Mouse (Mus musculus): Measurements from ENCODE around the gene Lrguk.

Lrguk gene

GRCm38 (mm10) chr6:34028933-34029745 lies at the start of gene Lrguk:
Gene Lrguk (plus strand): TSS chr6:34029448.
- DNase-seq: peak; percentile 98

DNA sequence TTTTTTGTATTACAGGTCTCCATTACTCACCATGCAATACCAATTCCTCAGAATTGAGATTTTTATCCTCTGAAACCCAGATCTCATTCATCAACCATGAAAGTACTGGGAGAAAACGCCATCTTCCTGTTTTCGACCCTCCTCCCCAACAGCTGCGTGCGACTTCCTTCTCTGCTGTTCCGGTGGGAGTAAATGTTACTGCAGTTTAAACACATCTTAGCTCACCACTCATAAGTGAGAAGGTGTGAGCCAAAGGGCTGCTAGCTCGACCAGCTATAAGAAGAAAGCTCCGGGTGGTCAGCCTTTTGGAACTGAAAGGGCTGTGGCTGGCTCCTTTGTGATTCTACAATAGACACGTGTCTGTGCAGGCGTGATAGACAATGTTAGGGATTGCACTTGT lies 46.5 kb upstream of the Lrguk start:
- peak; percentile 76 for DNase-seq

- DNase-seq: no peak
These were observed 42.1 kb upstream of the Lrguk start for GRCm38 (mm10) chr6:33987132-33987531.

- DNase-seq: no peak
These were observed 36.8 kb upstream of the Lrguk start for GRCm38 (mm10) chr6:33992213-33993034.

DNA sequence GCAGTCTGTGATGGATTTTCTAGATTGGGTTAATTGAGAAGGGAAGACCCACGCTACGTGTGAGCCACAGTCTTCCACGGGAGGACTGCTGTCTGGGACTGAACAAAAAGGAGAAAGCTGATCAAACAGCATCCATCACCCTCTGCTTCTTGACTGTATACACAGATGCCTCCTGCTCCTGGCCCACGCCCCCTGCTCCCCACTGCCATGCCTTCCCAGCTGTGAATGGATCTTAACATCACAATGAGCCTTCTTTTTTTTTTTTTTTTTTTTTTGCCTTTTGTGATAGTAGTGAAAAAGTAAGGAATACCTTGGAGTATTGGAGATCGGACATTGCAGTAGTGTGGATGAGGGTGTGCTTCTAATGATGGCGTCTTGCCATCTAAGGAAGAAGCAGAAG lies 35.4 kb upstream of the Lrguk start:
- DNase-seq: no peak

DNA sequence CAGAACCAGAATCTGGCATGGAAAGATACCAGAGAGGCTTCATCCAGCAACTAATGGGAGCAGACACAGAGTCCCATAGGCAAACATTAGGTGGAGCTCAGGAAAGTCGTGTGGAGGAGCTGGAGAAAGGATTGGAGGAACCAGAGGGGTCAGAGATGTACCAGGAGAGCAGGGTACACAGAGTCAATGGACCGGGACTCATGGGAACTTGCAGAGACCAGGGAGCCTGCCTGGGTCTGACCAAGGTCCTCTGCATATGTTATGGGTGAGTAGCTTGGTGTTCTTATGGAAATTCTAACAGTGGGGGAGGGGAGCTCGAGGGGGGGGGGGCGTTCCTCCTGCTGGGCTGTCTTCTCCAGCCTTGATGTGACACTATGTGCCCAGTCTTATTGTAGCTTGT lies 30.7 kb upstream of the Lrguk start:
- no peak for DNase-seq

DNA sequence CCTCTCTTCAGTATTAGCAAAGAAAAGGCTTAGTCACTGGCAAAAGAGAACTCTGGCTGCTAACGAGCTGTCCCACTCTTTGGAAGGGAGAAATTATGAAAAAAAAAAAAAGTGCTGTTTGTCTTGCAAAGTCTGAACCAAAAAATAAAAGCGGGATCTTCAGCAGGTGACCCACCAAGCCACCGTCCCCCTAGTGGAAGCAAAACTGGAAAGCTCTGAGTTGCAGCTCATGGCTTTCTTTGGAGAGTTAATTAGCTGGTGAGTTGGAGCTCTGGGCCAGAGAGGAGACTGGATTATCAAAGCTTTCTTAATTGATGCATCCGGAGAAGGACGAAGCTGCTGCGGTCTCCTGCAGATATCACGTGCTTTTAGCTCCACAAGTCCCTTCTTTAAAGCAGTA lies 29.7 kb upstream of the Lrguk start:
- no peak for DNase-seq

DNA sequence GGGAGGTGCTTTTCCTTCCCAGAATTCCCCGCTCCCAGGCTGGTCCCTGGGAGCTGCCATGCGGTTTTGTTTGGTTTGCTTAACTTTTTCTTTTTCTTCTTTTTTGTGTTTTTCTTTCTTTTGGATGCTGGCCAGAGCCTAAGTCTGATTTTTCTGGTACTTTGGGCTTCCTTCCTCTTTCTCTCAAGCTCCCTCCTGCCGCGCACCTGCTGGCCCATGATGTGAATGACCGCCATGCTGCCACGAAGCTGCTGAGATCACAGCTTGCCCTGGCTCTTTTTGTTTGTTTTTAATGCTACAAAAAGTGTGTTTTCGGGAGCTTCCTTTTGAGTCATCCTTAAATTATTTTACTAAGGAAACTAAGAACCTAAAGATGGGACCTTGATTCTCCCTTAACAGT lies 28.6 kb upstream of the Lrguk start:
- no peak for DNase-seq

DNA sequence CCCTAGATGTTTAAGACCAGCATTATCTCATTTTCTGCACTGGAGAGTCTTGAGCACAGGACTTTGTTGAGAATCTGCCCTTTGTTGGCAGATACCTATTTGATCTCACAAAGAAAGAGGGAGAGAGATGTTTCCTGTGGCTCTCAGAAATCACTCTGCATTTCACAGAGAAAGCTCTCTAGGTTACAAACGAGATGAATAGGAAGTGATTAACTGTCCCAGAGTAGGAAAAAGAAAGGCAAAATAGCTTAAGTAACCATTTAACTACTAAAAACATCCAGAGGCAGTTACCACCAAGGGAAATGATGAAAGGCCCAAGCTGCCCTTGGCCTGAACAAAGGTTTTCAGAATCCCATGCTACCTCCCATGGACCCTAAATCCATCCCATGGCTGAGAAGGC lies 26.2 kb upstream of the Lrguk start:
- DNase-seq: no peak

DNA sequence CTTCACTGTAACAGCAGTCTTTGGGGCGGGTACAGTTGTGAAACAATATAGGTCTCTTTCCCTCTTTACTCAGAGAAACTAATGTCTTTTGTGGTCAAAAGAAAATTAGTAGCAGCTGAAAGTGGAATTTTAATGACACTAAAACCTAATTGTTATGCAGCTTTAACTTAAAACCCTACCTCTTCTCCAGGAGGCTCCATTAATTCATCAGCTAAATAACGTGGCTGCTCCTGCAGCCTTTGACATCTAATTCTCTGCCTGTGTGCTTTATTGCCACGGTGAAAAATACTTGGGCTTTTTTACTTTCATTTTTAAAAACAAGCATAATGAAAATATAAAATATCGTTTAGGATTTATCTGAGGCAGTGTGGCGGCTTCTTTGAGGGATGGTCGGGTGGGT lies 15.8 kb upstream of the Lrguk start:
- no peak for DNase-seq

GRCm38 (mm10) chr6:34029746-34030027 lies 439 bp downstream of the Lrguk start:
- DNase-seq: no peak

DNA sequence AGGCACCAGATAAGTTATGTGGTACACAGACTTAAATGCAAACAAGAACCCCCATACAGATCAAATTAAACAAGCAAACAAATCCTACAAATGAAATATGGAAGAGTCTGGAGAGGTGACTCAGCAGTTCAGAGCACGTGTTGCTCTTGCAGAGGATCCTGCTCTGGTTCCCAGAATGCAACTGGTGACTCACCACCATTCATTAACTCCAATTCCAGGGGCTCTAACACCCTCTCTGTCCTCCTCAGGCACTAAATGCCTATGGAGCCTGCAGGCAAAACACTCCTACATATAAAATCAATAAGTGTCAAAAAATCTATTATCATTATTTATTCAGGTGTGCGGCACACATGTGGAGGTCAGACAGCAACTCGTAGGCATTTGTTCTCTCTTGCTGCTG lies 4.8 kb downstream of the Lrguk start:
- peak; percentile 74 for DNase-seq

DNA sequence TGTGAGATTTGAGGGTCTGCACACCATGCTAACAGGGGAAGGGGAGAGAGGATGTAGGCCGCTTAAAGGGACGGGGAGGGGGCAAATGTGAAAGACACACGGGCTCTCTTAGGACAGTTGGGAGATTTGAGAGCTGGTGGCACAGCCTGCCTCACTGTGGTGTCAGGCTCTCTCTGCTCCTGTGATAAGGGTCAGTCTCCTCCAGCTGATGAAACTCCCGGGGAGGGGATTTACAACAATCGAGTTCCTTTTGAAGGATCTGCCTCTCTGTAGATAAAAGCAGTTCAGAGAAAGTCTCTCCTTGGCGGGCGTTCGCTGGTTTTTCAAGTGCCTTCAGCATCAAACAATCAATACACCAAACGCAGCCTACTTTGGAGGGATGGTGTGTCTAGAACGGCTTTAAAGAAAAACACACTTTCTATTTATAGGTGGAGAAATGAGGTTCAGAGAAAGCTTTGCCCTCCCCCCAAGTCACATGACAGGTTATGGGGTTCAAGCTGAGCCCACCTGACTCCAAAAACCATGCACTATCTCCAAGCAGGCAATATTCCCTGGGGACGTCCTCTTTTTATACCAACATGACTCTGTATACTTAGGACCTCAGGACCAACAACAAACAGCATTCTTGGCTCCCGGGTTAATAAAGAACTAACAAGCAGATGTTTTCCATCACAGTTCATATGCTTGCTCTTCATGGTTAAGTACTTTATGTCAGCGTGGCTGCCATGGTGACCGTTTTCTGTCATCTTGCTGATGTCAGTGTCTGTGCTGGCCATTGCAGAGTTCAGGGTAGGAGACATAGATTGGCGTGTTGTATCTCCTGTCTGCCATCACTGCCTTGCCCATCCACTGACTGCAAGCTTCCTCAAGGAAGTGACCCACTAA lies 5.6 kb downstream of the Lrguk start:
- peak; percentile 66 for DNase-seq

- peak; percentile 93 for DNase-seq
These were observed 11.5 kb downstream of the Lrguk start for GRCm38 (mm10) chr6:34040624-34041235.

GRCm38 (mm10) chr6:34041589-34042280 lies 12.5 kb downstream of the Lrguk start:
- peak; percentile 83 for DNase-seq

DNA sequence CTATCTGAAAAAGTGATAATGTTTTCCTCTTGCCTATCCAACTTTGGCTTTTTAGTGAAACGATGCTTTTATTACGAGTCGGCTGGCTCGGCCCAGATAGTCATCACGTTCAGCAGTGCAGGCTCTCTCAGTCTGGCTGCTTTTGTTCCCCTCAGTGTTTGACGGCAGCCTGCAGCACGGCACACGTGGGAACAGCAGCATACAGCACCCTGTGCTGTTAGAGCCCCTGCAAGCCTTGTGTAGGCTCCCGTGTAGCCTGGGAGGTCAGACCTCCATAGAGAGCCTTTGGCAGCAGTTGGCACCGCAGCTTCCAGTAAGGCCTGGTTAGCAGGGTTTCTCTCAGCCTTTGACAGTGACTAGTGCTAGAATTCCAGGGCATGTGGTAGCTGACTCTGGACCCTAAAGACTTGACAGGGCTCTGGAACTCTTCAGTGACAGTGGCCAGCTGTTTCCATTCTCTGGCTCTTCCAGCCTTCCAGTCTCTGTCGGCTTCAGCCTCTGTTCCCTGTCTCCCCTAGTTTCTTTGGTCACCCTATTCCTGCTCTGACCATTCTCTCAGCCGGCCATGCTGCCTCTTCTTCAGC lies 15.1 kb downstream of the Lrguk start:
- peak; percentile 94 for DNase-seq

DNA sequence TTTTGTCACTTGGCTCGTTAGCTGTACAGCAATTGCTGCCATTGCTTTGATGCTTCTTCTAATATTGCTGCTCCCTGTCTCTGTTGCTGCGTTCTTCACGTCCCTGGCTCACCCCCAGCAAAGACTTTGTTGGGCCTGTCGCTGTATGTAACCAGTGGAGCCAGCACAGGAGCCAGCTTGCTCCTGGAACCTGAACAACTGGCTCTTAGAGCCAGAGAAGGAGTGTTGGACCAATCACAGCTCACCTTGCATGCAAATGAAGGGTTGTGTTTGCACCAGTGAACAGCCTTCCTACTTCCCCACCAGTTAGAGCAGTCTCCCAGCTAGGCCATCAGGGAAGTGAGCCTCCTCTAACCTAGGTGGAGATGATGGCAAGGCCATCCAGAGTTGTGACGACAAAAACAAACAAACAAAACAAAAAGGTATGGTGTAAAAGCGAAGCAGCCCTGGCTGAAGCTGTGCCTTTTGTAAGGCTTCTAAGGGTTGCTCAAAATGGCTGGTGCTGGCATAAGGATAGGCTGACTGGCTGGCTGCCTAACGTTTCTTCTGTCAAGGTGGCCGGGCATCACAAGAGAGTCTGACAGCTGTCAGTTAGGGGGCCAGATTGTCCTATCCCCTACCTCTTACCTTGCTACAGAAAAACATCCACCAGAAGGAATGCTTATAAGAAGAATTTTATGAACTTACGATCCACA lies 15.7 kb downstream of the Lrguk start:
- peak; percentile 82 for DNase-seq

- DNase-seq: peak; percentile 77
These were observed 17.4 kb downstream of the Lrguk start for GRCm38 (mm10) chr6:34046551-34047186.

GRCm38 (mm10) chr6:34049433-34049832 lies 20.2 kb downstream of the Lrguk start:
- DNase-seq: no peak

GRCm38 (mm10) chr6:34059741-34060140 lies 30.5 kb downstream of the Lrguk start:
- DNase-seq: no peak

DNA sequence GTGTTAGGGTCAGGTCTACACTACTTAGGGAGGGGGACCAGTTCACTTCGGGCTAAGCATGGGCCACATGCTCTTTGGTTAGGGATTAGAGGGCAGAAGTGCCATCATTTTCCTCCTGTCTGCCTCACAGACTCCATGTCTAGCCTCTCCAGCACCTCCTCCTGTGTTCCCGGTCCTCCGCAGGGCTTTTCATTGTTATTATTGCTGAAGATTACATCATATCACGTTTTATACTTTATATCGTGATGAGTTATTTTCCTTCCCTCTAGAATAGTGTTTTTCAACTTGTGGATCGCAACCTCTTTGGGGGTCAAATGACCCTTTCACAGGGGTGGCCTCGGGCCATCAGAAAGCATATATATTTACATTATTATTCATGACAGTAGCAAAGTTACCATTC lies 37.5 kb downstream of the Lrguk start:
- DNase-seq: no peak

Data from heart, adult 11 months (tissue).